Mouse (Mus musculus) naive thymus-derived CD4-positive, alpha-beta T cell, adult 2 months (primary cell): Measurements from ENCODE around the gene Ube2b.

Experiments
- DNase-seq: peaks from one replicate; pipeline ENCODE4 v3.0.0-alpha.2; 2011; ENCODE audit warnings: low read depth

Ube2b gene

GRCm38 (mm10) chr11:51967443-51968401 lies 32.8 kb downstream of the Ube2b start, which contains the start of gene Cdkn2aipnl:
TSS of gene Cdkn2aipnl (plus strand) at chr11:51967661.
- peak; percentile 98 for DNase-seq

- DNase-seq, result no peak
Measured at GRCm38 (mm10) chr11:51966651-51967050, 33.9 kb downstream of the Ube2b start.

GRCm38 (mm10) chr11:51962277-51962676 lies 38.3 kb downstream of the Ube2b start:
- no peak for DNase-seq

- peak; percentile 65 for DNase-seq
Measured at GRCm38 (mm10) chr11:51961761-51962160, 38.8 kb downstream of the Ube2b start.

- DNase-seq, result peak; percentile 53
Measured at GRCm38 (mm10) chr11:51960967-51961471, 39.5 kb downstream of the Ube2b start.

- no peak for DNase-seq
Measured at GRCm38 (mm10) chr11:51960061-51960460, 40.5 kb downstream of the Ube2b start.

- no peak for DNase-seq
Measured at GRCm38 (mm10) chr11:51959511-51959910, 41.1 kb downstream of the Ube2b start.

GRCm38 (mm10) chr11:51957760-51958159 lies 42.8 kb downstream of the Ube2b start:
- DNase-seq, result no peak

- DNase-seq, result no peak
Measured at GRCm38 (mm10) chr11:51956112-51956511, 44.5 kb downstream of the Ube2b start.

- DNase-seq, result no peak
Measured at GRCm38 (mm10) chr11:51951861-51952420, 48.6 kb downstream of the Ube2b start.

- DNase-seq, result peak; percentile 59
Measured at GRCm38 (mm10) chr11:51949919-51950318, 50.6 kb downstream of the Ube2b start.

GRCm38 (mm10) chr11:51949155-51949840 lies 51.3 kb downstream of the Ube2b start:
- DNase-seq, result no peak

GRCm38 (mm10) chr11:51946144-51946543 lies 54.4 kb downstream of the Ube2b start:
- no peak for DNase-seq

- DNase-seq, result no peak
Measured at GRCm38 (mm10) chr11:51945548-51945947, 55.0 kb downstream of the Ube2b start.

GRCm38 (mm10) chr11:51944239-51944638 lies 56.3 kb downstream of the Ube2b start:
- DNase-seq, result no peak

- no peak for DNase-seq
Measured at GRCm38 (mm10) chr11:51943500-51943841, 57.1 kb downstream of the Ube2b start.

- no peak for DNase-seq
Measured at GRCm38 (mm10) chr11:51942602-51943499, 57.7 kb downstream of the Ube2b start.

- DNase-seq, result no peak
Measured at GRCm38 (mm10) chr11:51940511-51940955, 60.0 kb downstream of the Ube2b start.

GRCm38 (mm10) chr11:51939590-51939955 lies 61.0 kb downstream of the Ube2b start:
- no peak for DNase-seq

GRCm38 (mm10) chr11:51938817-51939589 lies 61.6 kb downstream of the Ube2b start:
- peak; percentile 77 for DNase-seq

GRCm38 (mm10) chr11:51937361-51937781 lies 63.2 kb downstream of the Ube2b start:
- DNase-seq, result no peak
